In genomic region chr4:119852483-119852882, GRCm38 (mm10) we compare ENCODE assay signal across 10 mouse cellular contexts.
DNase-seq lines count a peak whose midpoint lies in the region; ATAC-seq and TF ChIP-seq lines count a peak whose summit lies in the region.
"Had no signal": no experiment of that assay in that cellular context is flagged by ENCODE, and none has a peak within 500 bp of the region (broad histone marks: within the 10 kb centered on the region; RNA-seq: fewer than 3 reads in every experiment).

No protein-coding gene starts in this region.

- H3K27ac ChIP-seq in lung, embryonic 14.5 days (ENCODE audit: low read depth), result no peak overlapping the region
- H3K27ac ChIP-seq: embryonic facial prominence, embryonic 12.5 days; hindbrain, embryonic 15.5 days had no signal

- no peak overlapping the region for H3K4me2 ChIP-seq in lung, embryonic 14.5 days
- H3K4me2 ChIP-seq: embryonic facial prominence, embryonic 12.5 days; hindbrain, embryonic 15.5 days had no signal

- no peaks in the 10 kb centered on the region for H3K4me1 ChIP-seq in lung, embryonic 14.5 days (ENCODE audit: insufficient read depth)

- H3K4me3 ChIP-seq in lung, embryonic 14.5 days (ENCODE audit: low read depth, low read length), result no peak overlapping the region
- H3K4me3 ChIP-seq: embryonic facial prominence, embryonic 12.5 days; hindbrain, embryonic 15.5 days had no signal

- peak; percentile 67; the same call in 1 of the 2 replicates for ATAC-seq in lung, embryonic 14.5 days (ENCODE audit: insufficient read depth)

- H3K36me3 ChIP-seq in lung, embryonic 14.5 days (ENCODE audit: insufficient read depth), result no peaks in the 10 kb centered on the region
- H3K36me3 ChIP-seq: embryonic facial prominence, embryonic 12.5 days; hindbrain, embryonic 15.5 days had no signal

- WGBS in lung, embryonic 14.5 days, result 48% methylated on average over 8 of the region's 8 CpGs

- TF ChIP-seq CTCF in lung, embryonic 14.5 days (IDR thresholded peaks at IDR 0.05; ENCODE audit: low read depth), result no peak

- no peak overlapping the region for H3K9ac ChIP-seq in lung, embryonic 14.5 days
- H3K9ac ChIP-seq: embryonic facial prominence, embryonic 12.5 days; hindbrain, embryonic 15.5 days had no signal

- peak; percentile 71 for DNase-seq in testis, postnatal 10 days (ENCODE audit: low spot score)
- no peak for DNase-seq in testis, postnatal 14 days (ENCODE audit: low spot score)
- peak; percentile 58 for DNase-seq in heart, adult 8-10 months (ENCODE audit: low spot score)
- DNase-seq in lung, embryonic 14.5 days, result peak; percentile 76
- no peak for DNase-seq in left cerebral cortex, postnatal 25 days (ENCODE audit: low spot score in 2 of 2)
- no peak for DNase-seq in right cerebral cortex, adult 2 months (ENCODE audit: low spot score in 2 of 2)
- DNase-seq in embryo, embryonic 10.5 days (ENCODE audit: low spot score), result no peak
- DNase-seq: thymus, postnatal 36 days had no signal

- intact Hi-C loops in left cerebral cortex, postnatal 25 days (cut with DNase I), result no loop called here

- no peaks in the 10 kb centered on the region for H3K9me3 ChIP-seq in lung, embryonic 14.5 days (ENCODE audit: low read depth, low read length)
- H3K9me3 ChIP-seq: embryonic facial prominence, embryonic 12.5 days; hindbrain, embryonic 15.5 days had no signal

- H3K27me3 ChIP-seq in lung, embryonic 14.5 days (ENCODE audit: insufficient read depth, low read length), result no peaks in the 10 kb centered on the region
- H3K27me3 ChIP-seq: embryonic facial prominence, embryonic 12.5 days; hindbrain, embryonic 15.5 days had no signal

Comparison
In these comparisons a context has a peak if more than half of its experiments do, and no peak if none do; other contexts are left out.
1. DNase-seq: peak in testis, postnatal 10 days (single experiment), heart, adult 8-10 months (single experiment) and lung, embryonic 14.5 days (single experiment); none in testis, postnatal 14 days (single experiment), left cerebral cortex, postnatal 25 days (0 of 2), right cerebral cortex, adult 2 months (0 of 2) and embryo, embryonic 10.5 days (single experiment).